Mouse (Mus musculus) frontal cortex, postnatal 25 days (tissue): ENCODE measurements around the gene Fam110a.
A peak's percentile ranks its signal among the peaks of the same experiment; 100 is the strongest.
"Not testable (repeated sequence)": the region's sequence is repeated elsewhere in the genome, so short reads cannot be mapped to it uniquely, and the experiment has no call there.

Source experiments
- DNase-seq, 2 experiments: peaks; one replicate each; pipeline ENCODE4 v3.0.0; 2022; ENCODE audit warnings: low spot score in 2 of 2

Gene Fam110a

GRCm38 (mm10) chr2:151997776-151998504, 17.9 kb upstream of the Fam110a start:
- no peak for DNase-seq

- not testable (repeated sequence) for DNase-seq
Observed at GRCm38 (mm10) chr2:151997190-151997575, 17.2 kb upstream of the Fam110a start.

- DNase-seq: peak; percentile 78 to 80
Observed at GRCm38 (mm10) chr2:151996229-151997189, 16.5 kb upstream of the Fam110a start, which contains the start of gene Slc52a3. TSS of gene Slc52a3 (plus strand) at chr2:151996511.

- DNase-seq: peak; percentile 70 to 71
Observed at GRCm38 (mm10) chr2:151994350-151995122, 14.5 kb upstream of the Fam110a start.

- DNase-seq: no peak
Observed at GRCm38 (mm10) chr2:151991446-151991845, 11.4 kb upstream of the Fam110a start.

GRCm38 (mm10) chr2:151990985-151991394, 11.0 kb upstream of the Fam110a start:
- no peak for DNase-seq

- DNase-seq: no peak
Observed at GRCm38 (mm10) chr2:151988978-151989377, 9.0 kb upstream of the Fam110a start.

- DNase-seq: no peak
Observed at GRCm38 (mm10) chr2:151986958-151987357, 6.9 kb upstream of the Fam110a start.

GRCm38 (mm10) chr2:151985426-151986172, 5.6 kb upstream of the Fam110a start:
- no peak for DNase-seq

GRCm38 (mm10) chr2:151984019-151984418, 4.0 kb upstream of the Fam110a start:
- no peak for DNase-seq

- DNase-seq: no peak
Observed at GRCm38 (mm10) chr2:151982476-151982875, 2.5 kb upstream of the Fam110a start.

GRCm38 (mm10) chr2:151981268-151981667, 1.2 kb upstream of the Fam110a start:
- DNase-seq: no peak

GRCm38 (mm10) chr2:151980355-151980693, 305 bp upstream of the Fam110a start:
- no peak for DNase-seq

- no peak for DNase-seq
Observed at GRCm38 (mm10) chr2:151978494-151978893, 1.5 kb downstream of the Fam110a start.

- no peak for DNase-seq
Observed at GRCm38 (mm10) chr2:151977689-151978440, 2.2 kb downstream of the Fam110a start.

- DNase-seq: no peak
Observed at GRCm38 (mm10) chr2:151976067-151976466, 4.0 kb downstream of the Fam110a start.

- DNase-seq: no peak
Observed at GRCm38 (mm10) chr2:151975295-151975694, 4.7 kb downstream of the Fam110a start.

GRCm38 (mm10) chr2:151973595-151974562, 6.1 kb downstream of the Fam110a start:
- no peak for DNase-seq

- DNase-seq: no peak
Observed at GRCm38 (mm10) chr2:151972880-151973594, 7.0 kb downstream of the Fam110a start.
